Mouse (Mus musculus) right cerebral cortex, adult 2 months (tissue): ENCODE results near the gene Umod.

Source experiments
- DNase-seq, 2 experiments: peaks; one replicate each; pipeline ENCODE4 v3.0.0; 2021 to 2022; ENCODE audit warnings: low spot score in 2 of 2

Gene Umod

GRCm38 (mm10) chr7:119479256-119479655, at the start of gene Umod:
Umod (minus strand) TSS chr7:119479282.
- DNase-seq = no peak

- no peak for DNase-seq
Measured at GRCm38 (mm10) chr7:119528617-119529016, 49.5 kb upstream of the Umod start.

GRCm38 (mm10) chr7:119527548-119527947, 48.5 kb upstream of the Umod start:
- no peak for DNase-seq

DNA sequence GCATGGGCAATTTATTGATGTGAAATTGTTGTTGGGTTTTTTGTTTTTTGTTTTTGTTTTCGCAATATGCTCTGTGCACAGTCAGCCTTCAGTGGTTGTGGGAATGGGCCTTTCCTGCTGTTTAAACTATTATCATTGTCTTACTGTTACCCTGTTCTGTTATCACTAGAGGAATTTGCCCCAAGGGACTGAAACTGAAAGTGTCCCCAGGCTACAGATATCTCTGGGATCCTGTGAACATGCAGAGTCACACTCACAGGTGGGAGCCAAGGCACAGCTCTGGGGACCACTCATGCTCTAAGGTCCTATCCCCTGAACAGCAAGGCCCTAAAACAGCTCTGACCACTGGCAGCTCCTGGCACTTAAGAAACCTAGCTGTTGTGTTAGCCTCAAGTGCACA, 48.1 kb upstream of the Umod start:
- DNase-seq = no peak

DNA sequence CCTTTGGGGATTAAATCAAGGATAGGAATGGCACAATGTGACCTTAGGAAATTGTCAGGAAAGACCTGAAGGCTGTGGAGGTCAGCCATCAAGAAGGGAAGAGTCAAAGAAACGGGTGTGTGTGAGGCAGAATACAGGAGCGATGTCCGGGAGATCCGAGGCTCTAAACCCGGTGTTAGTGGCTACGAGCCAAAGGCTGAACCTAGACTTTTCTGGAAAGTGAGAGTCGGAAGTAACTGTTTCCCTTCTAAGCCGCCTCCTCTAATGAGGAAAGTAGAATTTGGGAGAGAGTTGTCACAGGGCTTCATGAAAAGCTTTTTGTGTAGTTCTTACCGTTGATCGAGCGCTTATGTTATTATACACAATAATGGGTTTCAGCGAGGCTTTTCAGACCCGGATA, 47.4 kb upstream of the Umod start:
- DNase-seq = no peak

GRCm38 (mm10) chr7:119525881-119526281, 46.8 kb upstream of the Umod start:
- DNase-seq = no peak

DNA sequence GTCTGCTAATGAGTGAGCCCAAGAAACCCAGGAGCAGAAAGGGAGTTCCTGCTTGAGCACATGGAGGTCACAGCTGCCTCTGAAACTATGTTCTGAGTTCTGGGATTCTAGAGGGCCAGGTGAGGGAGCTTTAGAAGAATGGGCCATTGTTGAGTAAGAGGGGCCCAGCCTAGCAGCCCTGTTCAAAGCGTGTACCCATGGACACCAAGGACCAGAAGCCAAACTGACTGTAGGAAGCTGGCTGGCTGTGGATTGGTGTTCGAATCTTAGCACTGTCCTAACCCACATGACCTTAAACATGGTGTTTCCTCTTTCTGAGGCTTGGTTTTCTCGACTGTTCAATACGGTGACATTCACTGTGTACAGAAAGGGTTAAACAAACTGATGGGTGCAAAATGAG, 44.3 kb upstream of the Umod start, which contains the start of gene Pdilt:
Pdilt (minus strand) TSS at position 101 of the 400 bp plus-strand sequence.
- no peak for DNase-seq

DNA sequence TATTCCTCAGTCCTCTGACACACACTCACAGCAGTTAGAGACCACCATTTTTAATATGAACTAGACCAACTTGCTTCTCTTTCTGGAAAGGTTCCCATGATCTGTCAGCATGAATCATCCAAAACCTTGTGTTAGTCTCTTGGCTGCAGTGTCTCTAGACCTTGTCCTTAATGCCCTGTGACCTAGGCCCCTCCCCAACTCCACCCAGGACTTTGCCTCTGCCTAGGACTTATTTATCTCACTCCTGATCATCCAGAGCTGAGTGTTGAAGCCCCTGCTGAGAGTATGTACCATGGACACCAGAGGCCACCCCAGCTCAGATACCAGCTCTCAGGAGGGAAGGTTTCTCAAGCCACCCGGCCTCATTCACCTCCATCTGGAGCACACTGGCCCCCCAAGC, 43.3 kb upstream of the Umod start:
- no peak for DNase-seq

DNA sequence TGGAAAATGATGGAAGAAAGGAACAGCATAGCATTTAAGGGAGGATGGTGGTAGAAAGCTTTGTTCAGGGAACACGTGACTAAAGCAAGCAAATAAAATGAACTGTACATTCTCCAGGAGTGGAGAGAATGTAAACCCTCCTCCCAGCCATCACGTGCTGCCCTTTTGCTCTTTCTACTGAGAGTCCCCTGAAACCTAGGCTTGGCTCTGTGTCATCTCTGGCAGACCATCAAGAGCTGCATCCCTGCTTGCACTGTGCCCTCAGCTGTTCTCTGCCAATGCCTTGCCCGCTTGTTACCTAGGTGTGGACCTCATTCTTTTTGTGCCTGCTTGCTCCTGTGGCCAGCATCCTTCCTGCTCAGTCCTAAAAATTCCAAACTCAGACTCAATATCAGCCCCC, 42.7 kb upstream of the Umod start:
- no peak for DNase-seq

DNA sequence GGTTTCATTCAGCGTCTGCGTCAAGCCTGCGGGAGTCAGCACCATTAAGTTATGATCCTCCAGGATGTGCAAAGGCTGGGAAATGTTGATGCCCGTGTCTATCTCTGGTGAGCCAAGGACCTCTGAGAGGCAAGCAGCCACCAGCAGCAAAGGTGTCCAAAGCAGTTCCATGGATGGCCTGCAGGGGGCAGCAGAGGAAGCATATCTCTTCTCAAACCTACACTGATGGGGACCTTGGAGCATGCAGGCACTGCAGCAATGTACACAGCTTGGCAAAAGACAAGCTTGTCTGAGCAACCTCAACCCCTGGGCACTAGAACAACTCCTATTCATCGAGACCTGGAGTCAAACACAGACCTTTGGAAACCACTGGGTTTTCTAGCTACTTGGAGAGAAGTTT, 40.6 kb upstream of the Umod start:
- peak; percentile 87 to 91 for DNase-seq

- DNase-seq = no peak
Measured at GRCm38 (mm10) chr7:119519163-119519562, 40.1 kb upstream of the Umod start, which contains the start of gene Acsm5. Acsm5 (plus strand) TSS chr7:119519463.

GRCm38 (mm10) chr7:119516272-119516558, 37.1 kb upstream of the Umod start:
- DNase-seq = no peak

GRCm38 (mm10) chr7:119515492-119516271, 36.6 kb upstream of the Umod start:
- DNase-seq = peak; percentile 73 to 74

GRCm38 (mm10) chr7:119513056-119513455, 34.0 kb upstream of the Umod start:
- DNase-seq = peak; percentile 54 to 74

GRCm38 (mm10) chr7:119511143-119511542, 32.1 kb upstream of the Umod start:
- no peak for DNase-seq

- peak in 1 of 2 experiments; percentile 5 for DNase-seq
Measured at GRCm38 (mm10) chr7:119490041-119490780, 11.1 kb upstream of the Umod start.

DNA sequence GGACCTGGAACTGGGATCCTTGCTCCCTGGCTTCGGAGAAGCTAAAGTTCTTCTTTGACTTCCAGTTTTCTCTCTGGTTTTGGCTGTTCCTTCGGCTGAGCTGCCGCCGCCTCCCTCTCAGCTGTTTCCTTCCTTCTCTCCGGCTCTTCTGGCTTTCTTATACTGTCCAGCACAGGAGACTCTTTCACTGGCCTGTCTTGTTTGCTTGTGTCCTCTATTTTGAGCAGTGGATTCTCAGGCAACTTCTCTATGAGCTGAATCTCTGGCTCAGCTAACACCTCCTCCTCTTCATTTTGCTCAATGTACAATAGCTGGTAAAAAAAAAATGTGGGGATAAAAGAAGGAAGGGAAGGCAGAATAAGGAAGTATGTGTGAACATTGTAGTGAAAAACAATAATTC, 7.6 kb upstream of the Umod start:
- DNase-seq = peak; percentile 4 to 11

DNA sequence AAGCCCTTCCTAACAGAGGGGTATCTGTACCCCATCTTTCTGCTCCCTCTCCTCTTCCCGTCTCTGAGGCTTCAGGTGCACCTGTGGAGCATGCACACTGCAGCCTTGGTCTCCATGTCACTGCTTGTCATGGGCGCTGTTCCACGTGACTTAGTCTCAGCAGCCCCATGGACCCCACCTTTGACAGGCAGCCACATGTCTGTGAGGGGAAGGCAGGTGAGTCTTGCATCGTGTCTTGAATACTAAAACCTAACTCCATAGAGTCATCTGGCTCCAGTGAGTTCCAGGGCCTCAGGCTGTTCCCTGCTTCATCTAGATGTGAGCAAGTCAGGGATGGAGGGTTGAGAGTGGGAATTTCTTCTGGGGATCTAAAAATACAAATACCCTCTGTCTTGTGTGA, 5.1 kb upstream of the Umod start:
- DNase-seq = no peak

- DNase-seq = no peak
Measured at GRCm38 (mm10) chr7:119476500-119477389, 2.3 kb downstream of the Umod start.

DNA sequence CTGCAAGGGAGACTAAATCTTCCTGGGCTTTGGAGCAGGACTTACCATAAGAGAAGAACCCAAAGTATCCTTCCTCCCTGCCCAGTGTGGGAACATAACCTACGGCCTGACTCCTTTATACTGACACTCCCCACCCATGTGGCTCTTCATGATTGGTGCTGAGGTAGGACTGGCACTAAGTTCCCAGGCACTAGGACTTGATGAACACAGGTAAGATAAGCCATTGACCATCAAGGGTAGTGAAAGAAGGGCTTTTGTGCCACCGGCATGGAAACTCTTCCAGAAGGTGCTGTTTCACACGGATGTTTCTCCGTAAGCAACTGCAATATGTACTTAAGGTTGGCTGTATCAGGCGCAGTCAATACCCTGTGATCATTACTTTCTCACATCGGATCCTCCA, 19.9 kb downstream of the Umod start, which contains the start of gene Gp2:
Gp2 (minus strand) TSS at position 101 of the 400 bp plus-strand sequence.
- no peak for DNase-seq

- no peak for DNase-seq
Measured at GRCm38 (mm10) chr7:119454192-119454591, 24.9 kb downstream of the Umod start.

GRCm38 (mm10) chr7:119443849-119444248, 35.2 kb downstream of the Umod start:
- DNase-seq = peak; percentile 12 to 28
